Mouse (Mus musculus): ENCODE results near the gene Urad.

GRCm38 (mm10) chr5:147270673-147271655, 51.3 kb downstream of the Urad start:
- TF ChIP-seq MAX (IDR thresholded peaks at IDR 0.05) (no peak), CEBPB (IDR thresholded peaks at IDR 0.05; ENCODE audit: low read depth) (no peak), CTCF (IDR thresholded peaks at IDR 0.05; ENCODE audit: control insufficient read depth, insufficient read depth, insufficient read length) (no peak), USF1 (IDR thresholded peaks at IDR 0.05; ENCODE audit: low read depth) (no peak)

Data from C2C12 (cell line).